Mouse (Mus musculus): ENCODE measurements around the gene Trp73.

DNA sequence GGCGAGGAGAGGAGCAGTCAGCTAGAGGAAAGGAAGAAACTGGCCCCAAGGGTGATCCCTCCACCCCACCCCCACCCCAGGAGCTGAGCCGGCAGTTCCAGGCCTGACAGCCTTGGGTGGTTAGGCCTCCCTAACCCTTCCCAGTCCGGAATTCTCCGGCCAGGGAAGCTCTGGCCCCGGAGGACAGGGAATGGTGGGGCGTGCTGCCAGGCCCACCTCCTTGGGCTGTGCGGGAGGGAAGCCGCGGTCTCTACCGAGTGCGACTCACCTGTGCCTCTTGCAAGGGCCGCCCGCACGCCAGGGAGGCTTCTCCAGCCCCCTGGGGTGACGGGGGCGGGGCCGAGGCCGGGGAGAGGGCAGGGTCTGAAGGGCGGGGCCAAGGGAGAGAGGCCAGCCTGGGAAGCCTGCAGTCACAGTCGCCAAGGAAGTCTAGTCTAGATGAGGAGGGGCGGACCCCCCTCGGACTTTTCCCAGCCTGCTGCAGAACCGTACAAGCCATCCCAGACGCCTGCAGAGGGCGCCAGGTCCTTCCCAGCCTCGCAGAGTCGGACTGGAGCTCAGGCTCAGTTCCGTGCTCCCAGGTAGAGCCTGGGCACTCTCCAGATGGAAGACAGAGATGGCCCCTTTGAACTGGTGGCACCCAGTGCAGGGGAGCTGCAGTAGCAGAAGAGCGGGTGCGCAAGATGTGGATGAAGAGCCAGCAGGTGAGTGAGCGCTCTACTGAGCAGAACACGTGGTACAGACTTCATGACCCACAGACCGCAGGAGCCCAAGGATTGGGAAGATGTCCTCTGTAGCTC, 114.2 kb downstream of the Trp73 start, which contains the start of gene Smim1:
- TF ChIP-seq CTCF (IDR thresholded peaks at IDR 0.05; ENCODE audit: low read depth) (peak; percentile 80), EP300 (optimal IDR thresholded peaks at IDR 0.05) (no peak)
